Mouse (Mus musculus): Measurements from ENCODE around the gene Gm9857. TPM values are rescaled to one million over a fixed set of nuclear protein-coding genes. Genes with fewer than 3 reads are reported as not detected.

The Gm9857 gene
- polyA plus RNA-seq, 1 experiment from 2014 or later: not detected

- 88% methylated on average over 3 of the region's 3 CpGs for WGBS
Measured at GRCm38 (mm10) chr3:108920442-108921070, 19.7 kb downstream of the Gm9857 start.

GRCm38 (mm10) chr3:108918852-108919251 lies 21.4 kb downstream of the Gm9857 start:
- H3K27me3 ChIP-seq (ENCODE audit: control insufficient read depth, insufficient read depth, low read length): no peaks in the 10 kb centered on the region
- 98% methylated on average over 1 of the region's 1 CpGs for WGBS
- no peak overlapping the region for H3K9ac ChIP-seq (replicated peaks; ENCODE audit: low read length)
- no peaks in the 10 kb centered on the region for H3K9me3 ChIP-seq (replicated peaks; ENCODE audit: control insufficient read depth, low read length)
- no peak overlapping the region for H3K27ac ChIP-seq (replicated peaks; ENCODE audit: low read depth, low read length)
- no peak overlapping the region for H3K4me2 ChIP-seq (ENCODE audit: low read depth, low read length)
- H3K36me3 ChIP-seq (replicated peaks; ENCODE audit: control insufficient read depth, insufficient read depth, low read depth, low read length): no peaks in the 10 kb centered on the region
- no peaks in the 10 kb centered on the region for H3K4me1 ChIP-seq (ENCODE audit: control insufficient read depth, insufficient read depth, low read length)
- ATAC-seq (replicated peaks; ENCODE audit: insufficient number of reproducible peaks, low FRiP score, low TSS enrichment, low read depth) (no peak), DNase-seq (ENCODE audit: low spot score) (no peak)
- H3K4me3 ChIP-seq (ENCODE audit: low read depth, low read length): no peak overlapping the region

More at GRCm38 (mm10) chr3:108920442-108921070, 19.7 kb downstream of the Gm9857 start:
- ATAC-seq (replicated peaks; ENCODE audit: insufficient number of reproducible peaks, low FRiP score, low TSS enrichment, low read depth): no peak
- no peak overlapping the region for H3K4me3 ChIP-seq (ENCODE audit: low read depth, low read length)
- no peak overlapping the region for H3K9ac ChIP-seq (replicated peaks; ENCODE audit: low read length)
- no peaks in the 10 kb centered on the region for H3K4me1 ChIP-seq (ENCODE audit: control insufficient read depth, insufficient read depth, low read length)
- no peaks in the 10 kb centered on the region for H3K36me3 ChIP-seq (replicated peaks; ENCODE audit: control insufficient read depth, insufficient read depth, low read depth, low read length)
- no peaks in the 10 kb centered on the region for H3K9me3 ChIP-seq (replicated peaks; ENCODE audit: control insufficient read depth, low read length)
- DNase-seq (ENCODE audit: low spot score): no peak
- H3K27me3 ChIP-seq (ENCODE audit: control insufficient read depth, insufficient read depth, low read length): no peaks in the 10 kb centered on the region
- H3K27ac ChIP-seq (replicated peaks; ENCODE audit: low read depth, low read length): no peak overlapping the region
- H3K4me2 ChIP-seq (ENCODE audit: low read depth, low read length): no peak overlapping the region

GRCm38 (mm10) chr3:108917986-108918385 lies 22.3 kb downstream of the Gm9857 start:
- H3K4me2 ChIP-seq (ENCODE audit: low read depth, low read length): no peak overlapping the region
- H3K36me3 ChIP-seq (replicated peaks; ENCODE audit: control insufficient read depth, insufficient read depth, low read depth, low read length): no peaks in the 10 kb centered on the region
- WGBS: 69% methylated on average over 3 of the region's 3 CpGs
- H3K9ac ChIP-seq (replicated peaks; ENCODE audit: low read length): no peak overlapping the region
- H3K27ac ChIP-seq (replicated peaks; ENCODE audit: low read depth, low read length): no peak overlapping the region
- no peaks in the 10 kb centered on the region for H3K9me3 ChIP-seq (replicated peaks; ENCODE audit: control insufficient read depth, low read length)
- H3K4me1 ChIP-seq (ENCODE audit: control insufficient read depth, insufficient read depth, low read length): no peaks in the 10 kb centered on the region
- no peak overlapping the region for H3K4me3 ChIP-seq (ENCODE audit: low read depth, low read length)
- ATAC-seq (replicated peaks; ENCODE audit: insufficient number of reproducible peaks, low FRiP score, low TSS enrichment, low read depth) (no peak), DNase-seq (ENCODE audit: low spot score) (no peak)
- H3K27me3 ChIP-seq (ENCODE audit: control insufficient read depth, insufficient read depth, low read length): no peaks in the 10 kb centered on the region

DNA sequence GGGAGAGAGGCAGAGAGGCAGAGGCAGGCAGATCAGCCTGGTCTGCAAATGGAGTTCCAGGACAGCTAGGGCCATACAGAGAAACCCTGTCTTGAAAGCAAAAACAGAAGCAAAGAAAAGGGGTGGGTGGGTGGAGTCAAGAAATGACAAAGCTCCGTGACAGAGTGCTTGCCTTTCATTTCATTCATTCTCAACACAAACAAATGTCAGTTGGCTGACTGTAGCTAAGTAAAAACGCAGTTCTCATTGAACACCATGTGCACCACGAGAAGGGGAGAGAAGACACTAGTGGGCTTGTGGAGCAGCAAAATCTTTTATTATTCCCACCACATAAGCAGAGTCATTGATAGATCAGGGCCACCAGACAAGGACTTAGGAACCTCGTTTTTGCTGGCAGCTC lies 23.4 kb downstream of the Gm9857 start:
- Histone ChIP-seq H3K36me3 (replicated peaks; ENCODE audit: control insufficient read depth, insufficient read depth, low read depth, low read length) (no peaks in the 10 kb centered on the region), H3K4me2 (ENCODE audit: low read depth, low read length) (no peak overlapping the region), H3K4me1 (ENCODE audit: control insufficient read depth, insufficient read depth, low read length) (no peaks in the 10 kb centered on the region), H3K4me3 (ENCODE audit: low read depth, low read length) (no peak overlapping the region), H3K9ac (replicated peaks; ENCODE audit: low read length) (no peak overlapping the region), H3K9me3 (replicated peaks; ENCODE audit: control insufficient read depth, low read length) (no peaks in the 10 kb centered on the region), H3K27me3 (ENCODE audit: control insufficient read depth, insufficient read depth, low read length) (no peaks in the 10 kb centered on the region), H3K27ac (replicated peaks; ENCODE audit: low read depth, low read length) (no peak overlapping the region)
- WGBS: 54% methylated on average over 4 of the region's 4 CpGs
- ATAC-seq (replicated peaks; ENCODE audit: insufficient number of reproducible peaks, low FRiP score, low TSS enrichment, low read depth) (no peak), DNase-seq (ENCODE audit: low spot score) (no peak)

DNA sequence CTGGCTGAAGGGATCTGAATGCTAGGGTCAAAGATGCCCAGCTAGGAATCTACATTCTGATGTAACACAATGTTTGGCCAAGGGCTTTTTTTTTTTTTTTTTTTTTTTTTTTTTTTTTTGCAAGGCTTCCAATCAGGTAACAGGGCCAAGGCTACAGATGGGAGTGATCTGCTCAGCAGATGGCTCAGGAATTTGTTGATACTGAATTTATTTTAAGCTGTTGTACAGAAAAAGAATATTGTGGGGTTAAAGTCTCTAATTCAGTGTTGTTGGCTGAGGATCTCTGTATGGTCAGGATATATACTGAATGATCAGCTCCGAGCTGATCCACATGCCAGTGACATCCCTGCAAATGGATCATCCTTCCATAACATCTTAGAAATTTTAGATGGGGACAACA lies 24.2 kb downstream of the Gm9857 start:
- Histone ChIP-seq H3K27ac (replicated peaks; ENCODE audit: low read depth, low read length) (no peak overlapping the region), H3K9me3 (replicated peaks; ENCODE audit: control insufficient read depth, low read length) (no peaks in the 10 kb centered on the region), H3K4me1 (ENCODE audit: control insufficient read depth, insufficient read depth, low read length) (no peaks in the 10 kb centered on the region), H3K4me2 (ENCODE audit: low read depth, low read length) (no peak overlapping the region), H3K9ac (replicated peaks; ENCODE audit: low read length) (no peak overlapping the region), H3K36me3 (replicated peaks; ENCODE audit: control insufficient read depth, insufficient read depth, low read depth, low read length) (no peaks in the 10 kb centered on the region), H3K4me3 (ENCODE audit: low read depth, low read length) (no peak overlapping the region), H3K27me3 (ENCODE audit: control insufficient read depth, insufficient read depth, low read length) (no peaks in the 10 kb centered on the region)
- ATAC-seq (replicated peaks; ENCODE audit: insufficient number of reproducible peaks, low FRiP score, low TSS enrichment, low read depth): no peak
- no peak for DNase-seq (ENCODE audit: low spot score)
- 81% methylated on average over 1 of the region's 1 CpGs for WGBS

- Histone ChIP-seq H3K36me3 (replicated peaks; ENCODE audit: control insufficient read depth, insufficient read depth, low read depth, low read length) (no peaks in the 10 kb centered on the region), H3K4me1 (ENCODE audit: control insufficient read depth, insufficient read depth, low read length) (no peaks in the 10 kb centered on the region), H3K4me3 (ENCODE audit: low read depth, low read length) (peak within 1 kb of the TSS; percentile 89), H3K4me2 (ENCODE audit: low read depth, low read length) (peak within 1 kb of the TSS; percentile 84), H3K9me3 (replicated peaks; ENCODE audit: control insufficient read depth, low read length) (no peaks in the 10 kb centered on the region), H3K27me3 (ENCODE audit: control insufficient read depth, insufficient read depth, low read length) (no peaks in the 10 kb centered on the region), H3K9ac (replicated peaks; ENCODE audit: low read length) (peak within 1 kb of the TSS; percentile 87), H3K27ac (replicated peaks; ENCODE audit: low read depth, low read length) (peak within 1 kb of the TSS; percentile 96)
- ATAC-seq (replicated peaks; ENCODE audit: insufficient number of reproducible peaks, low FRiP score, low TSS enrichment, low read depth): peak; percentile 99
- DNase-seq (ENCODE audit: low spot score): peak; percentile 98
- WGBS: under 1% methylated on average over 53 of the region's 53 CpGs
Measured at GRCm38 (mm10) chr3:108911548-108912413, 28.5 kb downstream of the Gm9857 start, which contains the start of gene Prpf38b. TSS of gene Prpf38b (minus strand) at chr3:108911727.

- no peaks in the 10 kb centered on the region for H3K36me3 ChIP-seq (replicated peaks; ENCODE audit: control insufficient read depth, insufficient read depth, low read depth, low read length)
- DNase-seq (ENCODE audit: low spot score) (peak; percentile 70), ATAC-seq (replicated peaks; ENCODE audit: insufficient number of reproducible peaks, low FRiP score, low TSS enrichment, low read depth) (peak; percentile 88)
- H3K4me2 ChIP-seq (ENCODE audit: low read depth, low read length): peak overlapping the region; percentile 84
- peak overlapping the region; percentile 96 for H3K27ac ChIP-seq (replicated peaks; ENCODE audit: low read depth, low read length)
- under 1% methylated on average over 43 of the region's 44 CpGs for WGBS
- peak overlapping the region; percentile 89 for H3K4me3 ChIP-seq (ENCODE audit: low read depth, low read length)
- peak overlapping the region; percentile 87 for H3K9ac ChIP-seq (replicated peaks; ENCODE audit: low read length)
- no peaks in the 10 kb centered on the region for H3K27me3 ChIP-seq (ENCODE audit: control insufficient read depth, insufficient read depth, low read length)
- no peaks in the 10 kb centered on the region for H3K9me3 ChIP-seq (replicated peaks; ENCODE audit: control insufficient read depth, low read length)
- no peaks in the 10 kb centered on the region for H3K4me1 ChIP-seq (ENCODE audit: control insufficient read depth, insufficient read depth, low read length)
Measured at GRCm38 (mm10) chr3:108911081-108911547, 29.1 kb downstream of the Gm9857 start.

Measured in embryonic facial prominence, embryonic 11.5 days (tissue).